Mouse (Mus musculus): ENCODE measurements around the gene Aunip. TPM values are rescaled to one million over a fixed set of nuclear protein-coding genes. Genes with fewer than 3 reads are reported as not detected.

The Aunip gene
- polyA plus RNA-seq, 1 experiment from 2014 or later = 18.9 TPM

- 49% methylated on average over 7 of the region's 7 CpGs for WGBS (ENCODE audit: insufficient replicate concordance)
Measured at GRCm38 (mm10) chr4:134515614-134516013, 4.8 kb downstream of the Aunip start.

DNA sequence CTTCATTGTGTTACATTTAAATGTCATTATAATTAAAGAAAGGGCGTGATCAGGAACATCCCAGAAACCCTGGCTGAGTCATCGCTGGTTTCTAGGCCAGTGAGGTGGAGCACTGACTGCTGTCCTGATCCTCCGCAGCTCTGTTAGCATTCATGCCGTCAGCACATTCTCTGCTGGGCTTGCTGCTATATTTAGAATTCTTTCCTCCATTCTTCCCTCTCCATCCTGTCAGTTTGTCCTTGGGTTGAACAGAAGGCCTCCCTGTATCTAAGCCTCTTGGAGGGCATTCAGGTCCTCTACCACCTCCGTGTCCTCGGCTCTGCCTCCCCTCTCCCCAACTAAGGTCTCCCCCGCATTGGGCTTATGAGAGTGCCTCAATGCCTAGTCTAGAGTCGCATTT lies 6.2 kb downstream of the Aunip start:
- no peak for ATAC-seq (ENCODE audit: insufficient read depth)
- Histone ChIP-seq H3K4me2 (no peak overlapping the region), H3K9me3 (replicated peaks) (no peaks in the 10 kb centered on the region), H3K27me3 (no peaks in the 10 kb centered on the region), H3K4me3 (replicated peaks) (no peak overlapping the region), H3K27ac (replicated peaks) (peak overlapping the region; percentile 21; the same call in 1 of the 2 replicates), H3K36me3 (replicated peaks) (peaks cover 54% of the 10 kb centered on the region), H3K4me1 (replicated peaks) (peaks cover 58% of the 10 kb centered on the region), H3K9ac (no peak overlapping the region)
- WGBS (ENCODE audit: insufficient replicate concordance) = 65% methylated on average over 8 of the region's 8 CpGs

More at GRCm38 (mm10) chr4:134515614-134516013, 4.8 kb downstream of the Aunip start:
- ATAC-seq (ENCODE audit: insufficient read depth) = no peak
- Histone ChIP-seq H3K9ac (no peak overlapping the region), H3K36me3 (replicated peaks) (peaks cover 40% of the 10 kb centered on the region), H3K4me3 (replicated peaks) (no peak overlapping the region), H3K27ac (replicated peaks) (peak overlapping the region; percentile 8; the same call in 1 of the 2 replicates), H3K4me2 (0 out of 2 replicates have a peak overlapping the region, but pooled peaks have one; percentile 13), H3K9me3 (replicated peaks) (no peaks in the 10 kb centered on the region), H3K4me1 (replicated peaks) (peaks cover 70% of the 10 kb centered on the region), H3K27me3 (no peaks in the 10 kb centered on the region)

DNA sequence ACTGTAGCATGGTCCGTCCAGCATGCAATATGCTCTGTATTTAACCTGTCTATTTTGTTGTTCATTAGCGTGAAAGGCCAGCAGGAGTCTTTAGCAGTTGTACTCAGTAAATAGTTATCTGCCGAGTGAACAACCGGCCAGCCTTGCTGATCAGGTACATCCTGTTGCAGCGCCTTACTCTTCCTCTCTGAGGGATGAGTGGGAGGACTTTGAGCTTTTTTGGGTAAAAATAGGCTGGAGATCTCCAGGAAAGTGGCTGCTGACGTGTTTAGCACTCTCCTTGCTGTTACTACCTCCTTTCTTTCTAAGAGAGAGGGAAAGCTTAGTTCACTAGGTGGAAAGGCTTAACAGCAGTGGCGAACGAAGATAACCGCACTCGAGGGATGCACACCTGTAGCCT lies 6.9 kb downstream of the Aunip start:
- Histone ChIP-seq H3K4me2 (no peak overlapping the region), H3K27ac (replicated peaks) (0 out of 2 replicates have a peak overlapping the region, but pooled peaks have one; percentile 12), H3K9me3 (replicated peaks) (no peaks in the 10 kb centered on the region), H3K27me3 (no peaks in the 10 kb centered on the region), H3K9ac (no peak overlapping the region), H3K4me1 (replicated peaks) (peaks cover 51% of the 10 kb centered on the region), H3K36me3 (replicated peaks) (peaks cover 61% of the 10 kb centered on the region), H3K4me3 (replicated peaks) (no peak overlapping the region)
- ATAC-seq (ENCODE audit: insufficient read depth) = no peak
- WGBS (ENCODE audit: insufficient replicate concordance) = 73% methylated on average over 10 of the region's 10 CpGs

GRCm38 (mm10) chr4:134518541-134518940 lies 7.7 kb downstream of the Aunip start:
- no peak for ATAC-seq (ENCODE audit: insufficient read depth)
- Histone ChIP-seq H3K27ac (replicated peaks) (no peak overlapping the region), H3K9me3 (replicated peaks) (no peaks in the 10 kb centered on the region), H3K27me3 (no peaks in the 10 kb centered on the region), H3K4me2 (no peak overlapping the region), H3K36me3 (replicated peaks) (peaks cover 69% of the 10 kb centered on the region), H3K4me1 (replicated peaks) (peaks cover 45% of the 10 kb centered on the region), H3K4me3 (replicated peaks) (no peak overlapping the region), H3K9ac (no peak overlapping the region)
- 83% methylated on average over 4 of the region's 4 CpGs for WGBS (ENCODE audit: insufficient replicate concordance)

DNA sequence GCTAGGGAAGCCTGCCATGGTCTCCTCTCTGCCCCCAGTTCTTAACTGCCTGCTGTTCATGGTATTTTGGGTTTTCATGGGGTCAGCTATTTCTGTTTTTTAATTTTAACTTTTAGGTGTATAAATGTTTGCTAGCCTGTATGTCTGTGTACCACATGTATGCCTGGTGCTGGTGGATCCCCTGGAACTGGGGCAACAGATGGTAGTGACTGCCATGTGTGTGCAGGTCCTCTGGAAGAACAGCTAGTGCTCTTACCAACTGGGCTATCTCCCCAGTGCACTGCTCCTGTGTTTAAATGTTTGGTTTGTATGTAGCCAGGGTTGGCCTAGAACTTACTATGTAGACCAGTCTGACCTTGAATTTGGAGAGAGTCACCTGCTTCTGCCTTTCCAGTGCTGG lies 8.5 kb downstream of the Aunip start:
- Histone ChIP-seq H3K4me3 (replicated peaks) (no peak overlapping the region), H3K36me3 (replicated peaks) (peaks cover 71% of the 10 kb centered on the region), H3K27me3 (no peaks in the 10 kb centered on the region), H3K4me1 (replicated peaks) (peaks cover 37% of the 10 kb centered on the region), H3K9ac (no peak overlapping the region), H3K9me3 (replicated peaks) (no peaks in the 10 kb centered on the region), H3K27ac (replicated peaks) (no peak overlapping the region), H3K4me2 (no peak overlapping the region)
- no peak for ATAC-seq (ENCODE audit: insufficient read depth)

- no peak for ATAC-seq (ENCODE audit: insufficient read depth)
- H3K4me2 ChIP-seq = no peak overlapping the region
- H3K9ac ChIP-seq = no peak overlapping the region
- peaks cover 10% of the 10 kb centered on the region for H3K4me1 ChIP-seq (replicated peaks)
- peaks cover 92% of the 10 kb centered on the region for H3K36me3 ChIP-seq (replicated peaks)
- no peaks in the 10 kb centered on the region for H3K9me3 ChIP-seq (replicated peaks)
- no peak overlapping the region for H3K27ac ChIP-seq (replicated peaks)
- no peak overlapping the region for H3K4me3 ChIP-seq (replicated peaks)
- no peaks in the 10 kb centered on the region for H3K27me3 ChIP-seq
- 77% methylated on average over 4 of the region's 4 CpGs for WGBS (ENCODE audit: insufficient replicate concordance)
Measured at GRCm38 (mm10) chr4:134523447-134523846, 12.6 kb downstream of the Aunip start.

- WGBS (ENCODE audit: insufficient replicate concordance) = 66% methylated on average over 5 of the region's 5 CpGs
- Histone ChIP-seq H3K4me2 (no peak overlapping the region), H3K27me3 (no peaks in the 10 kb centered on the region), H3K4me1 (replicated peaks) (peaks cover 10% of the 10 kb centered on the region), H3K27ac (replicated peaks) (peak overlapping the region; percentile 41; the same call in 1 of the 2 replicates), H3K9me3 (replicated peaks) (no peaks in the 10 kb centered on the region), H3K36me3 (replicated peaks) (peaks cover 99% of the 10 kb centered on the region), H3K9ac (no peak overlapping the region), H3K4me3 (replicated peaks) (no peak overlapping the region)
- no peak for ATAC-seq (ENCODE audit: insufficient read depth)
Measured at GRCm38 (mm10) chr4:134525806-134526205, 15.0 kb downstream of the Aunip start.

GRCm38 (mm10) chr4:134526220-134526619 lies 15.4 kb downstream of the Aunip start:
- H3K4me1 ChIP-seq (replicated peaks) = peaks cover 10% of the 10 kb centered on the region
- H3K9ac ChIP-seq = no peak overlapping the region
- WGBS (ENCODE audit: insufficient replicate concordance) = 50% methylated on average over 5 of the region's 5 CpGs
- peaks cover 99% of the 10 kb centered on the region for H3K36me3 ChIP-seq (replicated peaks)
- H3K4me3 ChIP-seq (replicated peaks) = no peak overlapping the region
- peak overlapping the region; percentile 41; the same call in 1 of the 2 replicates for H3K27ac ChIP-seq (replicated peaks)
- no peak overlapping the region for H3K4me2 ChIP-seq
- no peaks in the 10 kb centered on the region for H3K9me3 ChIP-seq (replicated peaks)
- no peaks in the 10 kb centered on the region for H3K27me3 ChIP-seq
- ATAC-seq (ENCODE audit: insufficient read depth) = no peak

DNA sequence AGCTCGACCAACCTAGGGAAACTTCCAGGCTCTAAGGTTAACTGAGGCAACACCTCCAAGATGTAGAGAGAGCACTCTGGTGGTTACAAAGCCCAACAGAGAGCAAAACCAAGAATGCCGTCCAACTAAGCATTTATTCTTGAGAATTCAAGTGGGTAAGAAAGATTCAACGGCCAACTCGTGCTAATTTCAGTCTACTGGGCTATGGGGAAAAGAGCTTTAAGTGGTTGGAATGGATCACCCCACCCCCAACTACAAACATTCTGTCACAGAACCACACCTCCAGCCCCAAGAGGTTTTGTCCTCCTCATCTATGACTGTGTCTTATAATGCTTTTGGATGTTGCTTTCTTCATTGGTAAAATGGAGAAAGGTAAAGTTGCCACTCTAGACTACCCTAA lies 22.1 kb downstream of the Aunip start:
- Histone ChIP-seq H3K9ac (peak overlapping the region; percentile 40; the same call in 1 of the 2 replicates), H3K36me3 (replicated peaks) (peaks cover 43% of the 10 kb centered on the region), H3K9me3 (replicated peaks) (no peaks in the 10 kb centered on the region), H3K27me3 (no peaks in the 10 kb centered on the region), H3K4me1 (replicated peaks) (peaks cover 36% of the 10 kb centered on the region), H3K27ac (replicated peaks) (no peak overlapping the region), H3K4me2 (no peak overlapping the region), H3K4me3 (replicated peaks) (no peak overlapping the region)
- no peak for ATAC-seq (ENCODE audit: insufficient read depth)
- 54% methylated on average over 4 of the region's 4 CpGs for WGBS (ENCODE audit: insufficient replicate concordance)

- Histone ChIP-seq H3K4me3 (replicated peaks) (peak overlapping the region; percentile 89), H3K27ac (replicated peaks) (peak overlapping the region; percentile 86), H3K9ac (0 out of 2 replicates have a peak overlapping the region, but pooled peaks have one; percentile 86)
Measured at GRCm38 (mm10) chr4:134533421-134533820, 22.6 kb downstream of the Aunip start.

DNA sequence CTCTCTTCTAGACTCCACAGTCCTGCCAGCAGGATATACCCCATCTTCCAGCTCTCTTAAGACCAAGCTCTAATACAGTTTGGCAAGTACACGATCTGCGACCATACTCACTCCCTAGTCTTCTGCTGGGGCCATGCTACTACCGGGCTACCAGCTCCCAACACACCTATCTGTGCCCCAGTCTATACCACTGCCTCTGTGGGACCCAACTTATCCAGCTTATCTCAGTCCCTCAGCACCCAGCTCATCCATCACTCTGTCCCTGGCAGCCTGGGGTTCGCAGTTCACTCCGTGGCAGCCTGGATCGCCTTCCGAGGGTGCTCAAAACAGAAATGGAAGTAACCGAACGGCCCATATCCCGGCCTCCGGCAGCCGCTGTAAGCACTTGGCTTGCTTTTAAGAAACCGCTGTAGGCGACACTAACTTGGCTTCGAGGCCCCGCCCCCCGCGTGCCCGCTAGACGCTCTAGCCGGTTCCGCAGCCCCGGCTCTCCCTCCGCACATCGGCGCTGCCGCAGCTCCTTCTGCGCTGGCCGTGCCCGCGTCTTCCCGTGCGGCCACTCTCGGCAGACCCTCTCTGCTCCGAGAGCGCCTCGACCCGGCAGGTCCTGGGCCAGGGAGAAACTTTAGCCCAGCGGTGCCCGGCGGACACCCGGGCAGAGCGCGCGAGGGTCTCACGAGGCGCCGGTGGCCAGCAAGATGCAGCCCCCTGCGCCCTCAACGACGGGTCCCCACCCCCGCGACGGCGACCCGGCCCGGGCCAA lies 23.5 kb downstream of the Aunip start:
- peak overlapping the region; percentile 86 for H3K27ac ChIP-seq (replicated peaks)
- H3K36me3 ChIP-seq (replicated peaks) = peaks cover 29% of the 10 kb centered on the region
- H3K9me3 ChIP-seq (replicated peaks) = no peaks in the 10 kb centered on the region
- H3K4me2 ChIP-seq = peak overlapping the region; percentile 100
- peaks cover 36% of the 10 kb centered on the region for H3K4me1 ChIP-seq (replicated peaks)
- H3K9ac ChIP-seq = peak overlapping the region; percentile 86
- under 1% methylated on average over 57 of the region's 57 CpGs for WGBS (ENCODE audit: insufficient replicate concordance)
- ATAC-seq (ENCODE audit: insufficient read depth) = peak; percentile 54
- no peaks in the 10 kb centered on the region for H3K27me3 ChIP-seq
- peak overlapping the region; percentile 89 for H3K4me3 ChIP-seq (replicated peaks)

More at GRCm38 (mm10) chr4:134533421-134533820, 22.6 kb downstream of the Aunip start:
- peaks cover 38% of the 10 kb centered on the region for H3K36me3 ChIP-seq (replicated peaks)
- ATAC-seq (ENCODE audit: insufficient read depth) = no peak
- 75% methylated on average over 4 of the region's 4 CpGs for WGBS (ENCODE audit: insufficient replicate concordance)
- H3K27me3 ChIP-seq = no peaks in the 10 kb centered on the region
- peaks cover 36% of the 10 kb centered on the region for H3K4me1 ChIP-seq (replicated peaks)
- peak overlapping the region; percentile 100 for H3K4me2 ChIP-seq
- no peaks in the 10 kb centered on the region for H3K9me3 ChIP-seq (replicated peaks)

Measured in liver, embryonic 15.5 days (tissue).